Comparison of ENCODE assay signal across 11 mouse cellular contexts in genomic region chr15:95075356-95075755, GRCm38 (mm10).
A peak's percentile ranks its signal among the peaks of the same experiment; 100 is the strongest.
DNase-seq lines count a peak whose midpoint lies in the region.
"Had no signal": no experiment of that assay in that cellular context is flagged by ENCODE, and none has a peak within 500 bp of the region (broad histone marks: within the 10 kb centered on the region; RNA-seq: fewer than 3 reads in every experiment).

No protein-coding gene starts in this region.

- H3K27ac ChIP-seq in heart, embryonic 10.5 days, result no peak overlapping the region
- H3K27ac ChIP-seq: kidney, embryonic 15.5 days; neural tube, embryonic 12.5 days had no signal

- no peaks in the 10 kb centered on the region for H3K36me3 ChIP-seq in heart, embryonic 10.5 days
- H3K36me3 ChIP-seq: G1E; kidney, embryonic 15.5 days; neural tube, embryonic 12.5 days had no signal

- no peaks in the 10 kb centered on the region for H3K9me3 ChIP-seq in heart, embryonic 10.5 days
- H3K9me3 ChIP-seq: kidney, embryonic 15.5 days; neural tube, embryonic 12.5 days had no signal

- 85% methylated on average over 12 of the region's 12 CpGs for WGBS in heart, embryonic 10.5 days

- no peaks in the 10 kb centered on the region for H3K4me1 ChIP-seq in heart, embryonic 10.5 days
- H3K4me1 ChIP-seq: kidney, embryonic 15.5 days; neural tube, embryonic 12.5 days had no signal

- peak; percentile 16 for DNase-seq in cerebellum, adult 11 months
- DNase-seq in cerebellum, adult 11-12 months, result no peak
- DNase-seq in layer of hippocampus, adult 11-12 months (ENCODE audit: low spot score), result peak; percentile 55
- no peak for DNase-seq in layer of hippocampus, postnatal 25 days (ENCODE audit: extremely low spot score in 1 of 2, low spot score in 1 of 2)
- peak; percentile 35 to 76 for DNase-seq in left cerebral cortex, adult 9 months (ENCODE audit: low spot score in 2 of 2)
- peak; percentile 32 for DNase-seq in right cerebral cortex, postnatal 4 days
- no peak for DNase-seq in spleen, postnatal 36 days (ENCODE audit: low spot score in 2 of 2)
- DNase-seq in heart, embryonic 10.5 days (ENCODE audit: low spot score), result no peak

- H3K27me3 ChIP-seq in heart, embryonic 10.5 days (ENCODE audit: insufficient read depth, poor library complexity, severe bottlenecking), result no peaks in the 10 kb centered on the region
- H3K27me3 ChIP-seq: kidney, embryonic 15.5 days; neural tube, embryonic 12.5 days had no signal

- H3K4me3 ChIP-seq in heart, embryonic 10.5 days, result no peak overlapping the region
- H3K4me3 ChIP-seq: kidney, embryonic 15.5 days; neural tube, embryonic 12.5 days had no signal

Comparison
In these comparisons a context has a peak if more than half of its experiments do, and no peak if none do; other contexts are left out.
1. DNase-seq: peak in cerebellum, adult 11 months (single experiment), layer of hippocampus, adult 11-12 months (single experiment), left cerebral cortex, adult 9 months (2 of 2) and right cerebral cortex, postnatal 4 days (single experiment); none in cerebellum, adult 11-12 months (single experiment), layer of hippocampus, postnatal 25 days (0 of 2), spleen, postnatal 36 days (0 of 2) and heart, embryonic 10.5 days (single experiment).